Mouse (Mus musculus) kidney, adult 2 months (tissue): ENCODE data around the gene Tmem39a.

ENCODE experiments used
- CTCF ChIP-seq: fragments of 200-500 bp; conservative IDR thresholded peaks from 2 replicates; pipeline ENCODE4 v1.5.1; 2011; ENCODE audit warnings: low read depth, mild to moderate bottlenecking, control low read depth, low read length, moderate library complexity, mixed read lengths; ENCODE audit not compliant: insufficient read depth, insufficient read length
- POLR2A ChIP-seq: fragments of 200-500 bp; IDR thresholded peaks from one replicate; pipeline ENCODE4 v1.6.1; 2011; ENCODE audit warnings: low read depth, low read length, control low read depth

GRCm38 (mm10) chr16:38592946-38593345 lies 34.4 kb downstream of the Tmem39a start:
- TF ChIP-seq CTCF (no peak), POLR2A (no peak)
